10 mouse cellular contexts compared by ENCODE assay signal in genomic region chr19:8980771-8981170, GRCm38 (mm10). TPM values are rescaled to one million over a fixed set of nuclear protein-coding genes. Genes with fewer than 3 reads are reported as not detected.
DNase-seq lines count a peak whose midpoint lies in the region; ATAC-seq and TF ChIP-seq lines count a peak whose summit lies in the region.
"Had no signal": no experiment of that assay in that cellular context is flagged by ENCODE, and none has a peak within 500 bp of the region (broad histone marks: within the 10 kb centered on the region; RNA-seq: fewer than 3 reads in every experiment).

No protein-coding gene starts in this region.

- ATAC-seq in embryonic facial prominence, embryonic 12.5 days (ENCODE audit: insufficient number of reproducible peaks, insufficient read depth, low FRiP score, low TSS enrichment) = no peak
- no peak for ATAC-seq in limb, embryonic 15.5 days (ENCODE audit: insufficient number of reproducible peaks, low FRiP score, low TSS enrichment, low read depth)
- no peak for ATAC-seq in stomach, embryonic 16.5 days (ENCODE audit: insufficient read depth, low FRiP score)

- no peak overlapping the region for H3K9ac ChIP-seq in embryonic facial prominence, embryonic 12.5 days
- no peak overlapping the region for H3K9ac ChIP-seq in limb, embryonic 15.5 days
- H3K9ac ChIP-seq in stomach, embryonic 16.5 days (ENCODE audit: low read length) = no peak overlapping the region
- H3K9ac ChIP-seq: liver, embryonic 14.5 days had no signal

- H3K36me3 ChIP-seq in embryonic facial prominence, embryonic 12.5 days = peaks cover 44% of the 10 kb centered on the region
- H3K36me3 ChIP-seq in embryonic facial prominence, embryonic 10.5 days (replicated peaks) = peaks cover 61% of the 10 kb centered on the region
- H3K36me3 ChIP-seq in spleen, adult 2 months (ENCODE audit: control insufficient read depth, insufficient read depth, low read length) = peaks cover 15% of the 10 kb centered on the region
- peaks cover 50% of the 10 kb centered on the region for H3K36me3 ChIP-seq in limb, embryonic 15.5 days
- peaks cover 25% of the 10 kb centered on the region for H3K36me3 ChIP-seq in stomach, embryonic 16.5 days (ENCODE audit: control insufficient read depth, insufficient read depth, low read length)

- intact Hi-C loops in left cerebral cortex, postnatal 14 days (cut with DNase I) = no loop called here

- TF ChIP-seq POLR2A in spleen, adult 2 months (IDR thresholded peaks at IDR 0.05; ENCODE audit: low read depth, low read length) = no peak

- no peaks in the 10 kb centered on the region for H3K27me3 ChIP-seq in embryonic facial prominence, embryonic 12.5 days
- H3K27me3 ChIP-seq in embryonic facial prominence, embryonic 10.5 days (replicated peaks; ENCODE audit: low read depth, poor library complexity, severe bottlenecking) = no peaks in the 10 kb centered on the region
- no peaks in the 10 kb centered on the region for H3K27me3 ChIP-seq in spleen, adult 2 months (ENCODE audit: control insufficient read depth, insufficient read depth, low read length)
- H3K27me3 ChIP-seq in limb, embryonic 15.5 days = no peaks in the 10 kb centered on the region
- H3K27me3 ChIP-seq in stomach, embryonic 16.5 days (ENCODE audit: control insufficient read depth, insufficient read depth, low read length) = no peaks in the 10 kb centered on the region

- peaks cover 34% of the 10 kb centered on the region for H3K4me1 ChIP-seq in embryonic facial prominence, embryonic 12.5 days
- H3K4me1 ChIP-seq in embryonic facial prominence, embryonic 10.5 days = peaks cover 33% of the 10 kb centered on the region
- peaks cover 44% of the 10 kb centered on the region; the same call in 1 of the 2 replicates for H3K4me1 ChIP-seq in spleen, adult 2 months (ENCODE audit: control insufficient read depth, insufficient read depth, insufficient read length)
- peaks cover 54% of the 10 kb centered on the region for H3K4me1 ChIP-seq in limb, embryonic 15.5 days
- peaks cover 52% of the 10 kb centered on the region for H3K4me1 ChIP-seq in stomach, embryonic 16.5 days (ENCODE audit: control insufficient read depth, insufficient read depth, low read length)

- H3K9me3 ChIP-seq in embryonic facial prominence, embryonic 12.5 days = no peaks in the 10 kb centered on the region
- no peaks in the 10 kb centered on the region for H3K9me3 ChIP-seq in embryonic facial prominence, embryonic 10.5 days
- no peaks in the 10 kb centered on the region for H3K9me3 ChIP-seq in limb, embryonic 15.5 days
- H3K9me3 ChIP-seq in stomach, embryonic 16.5 days (replicated peaks; ENCODE audit: control insufficient read depth, low read length) = no peaks in the 10 kb centered on the region

- DNase-seq in embryonic facial prominence, embryonic 10.5 days (ENCODE audit: low spot score) = no peak
- peak in 1 of 2 experiments; percentile 63 for DNase-seq in spleen, adult 2 months (ENCODE audit: low read depth in 1 of 2, low spot score in 2 of 2)
- no peak for DNase-seq in spleen, adult 12 weeks (ENCODE audit: low spot score)
- no peak for DNase-seq in kidney, postnatal 36 days
- no peak for DNase-seq in left cerebral cortex, postnatal 14 days (ENCODE audit: low spot score in 2 of 2)
- DNase-seq: cerebellum, postnatal 14 days had no signal

- TF ChIP-seq CTCF in spleen, adult 2 months (IDR thresholded peaks at IDR 0.05; ENCODE audit: extremely low read depth, insufficient read depth, insufficient read length, insufficient replicate concordance) = no peak

- H3K27ac ChIP-seq in embryonic facial prominence, embryonic 12.5 days = 0 out of 2 replicates have a peak overlapping the region, but pooled peaks have one; percentile 41
- no peak overlapping the region for H3K27ac ChIP-seq in embryonic facial prominence, embryonic 10.5 days (replicated peaks)
- H3K27ac ChIP-seq in spleen, adult 2 months (ENCODE audit: insufficient read depth, low read length) = peak overlapping the region; percentile 51
- H3K27ac ChIP-seq in limb, embryonic 15.5 days = peak overlapping the region; percentile 71
- peak overlapping the region; percentile 74 for H3K27ac ChIP-seq in stomach, embryonic 16.5 days (ENCODE audit: low read length)
- H3K27ac ChIP-seq: liver, embryonic 14.5 days had no signal

- WGBS in embryonic facial prominence, embryonic 12.5 days = 40% methylated on average over 5 of the region's 5 CpGs
- WGBS in embryonic facial prominence, embryonic 10.5 days = 53% methylated on average over 5 of the region's 5 CpGs
- WGBS in spleen, adult 2 months = 20% methylated on average over 5 of the region's 5 CpGs
- 40% methylated on average over 5 of the region's 5 CpGs for WGBS in limb, embryonic 15.5 days
- WGBS in stomach, embryonic 16.5 days = 48% methylated on average over 5 of the region's 5 CpGs

- no peak overlapping the region for H3K4me3 ChIP-seq in embryonic facial prominence, embryonic 12.5 days
- no peak overlapping the region for H3K4me3 ChIP-seq in embryonic facial prominence, embryonic 10.5 days
- H3K4me3 ChIP-seq in spleen, adult 2 months (ENCODE audit: extremely low read depth, insufficient read depth, insufficient read length) = no peak overlapping the region
- H3K4me3 ChIP-seq in limb, embryonic 15.5 days = no peak overlapping the region
- no peak overlapping the region for H3K4me3 ChIP-seq in stomach, embryonic 16.5 days (replicated peaks; ENCODE audit: low read length)

- no peak overlapping the region for H3K4me2 ChIP-seq in embryonic facial prominence, embryonic 12.5 days (replicated peaks)
- no peak overlapping the region for H3K4me2 ChIP-seq in limb, embryonic 15.5 days
- no peak overlapping the region for H3K4me2 ChIP-seq in stomach, embryonic 16.5 days (ENCODE audit: low read depth, low read length)

RNA-seq across cellular contexts. Expression of gene Ahnak, which starts 8.3 kb away (rescaled TPM):
- polyA plus RNA-seq in embryonic facial prominence, embryonic 12.5 days (2016; fragmentation: Nextera tagmentation; extraction: Ambion mirVana) = 24.4 and 27.7 TPM in 2 replicates
- 9.3 and 10.0 TPM in 2 replicates for polyA plus RNA-seq in embryonic facial prominence, embryonic 10.5 days (2016; fragmentation: Nextera tagmentation; extraction: Ambion mirVana)
- polyA plus RNA-seq in spleen, adult 2 months (2012; rRNA removed) = 6.9 and 8.0 TPM in 2 replicates
- 96.4 and 104 TPM in 2 replicates for polyA plus RNA-seq in limb, embryonic 15.5 days (2015; fragmentation: Nextera tagmentation; extraction: Ambion mirVana)
- polyA plus RNA-seq in stomach, embryonic 16.5 days (2015; fragmentation: Nextera tagmentation; extraction: Ambion mirVana) = 46.4 and 48.3 TPM in 2 replicates
- 10 to 100 TPM; 15.7 to 23.9 TPM for total RNA-seq in left cerebral cortex, postnatal 14 days (2021)

RNA-seq across cellular contexts. Expression of gene Eef1g, which starts 13.9 kb away (rescaled TPM):
- 471 and 477 TPM in 2 replicates for polyA plus RNA-seq in embryonic facial prominence, embryonic 12.5 days (2016; fragmentation: Nextera tagmentation; extraction: Ambion mirVana)
- polyA plus RNA-seq in embryonic facial prominence, embryonic 10.5 days (2016; fragmentation: Nextera tagmentation; extraction: Ambion mirVana) = 550 and 554 TPM in 2 replicates
- polyA plus RNA-seq in spleen, adult 2 months (2012; rRNA removed) = 206 and 242 TPM in 2 replicates
- polyA plus RNA-seq in limb, embryonic 15.5 days (2015; fragmentation: Nextera tagmentation; extraction: Ambion mirVana) = 467 and 482 TPM in 2 replicates
- 401 and 441 TPM in 2 replicates for polyA plus RNA-seq in stomach, embryonic 16.5 days (2015; fragmentation: Nextera tagmentation; extraction: Ambion mirVana)
- total RNA-seq in left cerebral cortex, postnatal 14 days (2021) = 100 to 1,000 TPM; 188 to 198 TPM

RNA-seq across cellular contexts. Expression of gene Tut1, which starts 27.1 kb away (rescaled TPM):
- polyA plus RNA-seq in embryonic facial prominence, embryonic 12.5 days (2016; fragmentation: Nextera tagmentation; extraction: Ambion mirVana) = 35.6 and 38.1 TPM in 2 replicates
- polyA plus RNA-seq in embryonic facial prominence, embryonic 10.5 days (2016; fragmentation: Nextera tagmentation; extraction: Ambion mirVana) = 45.2 and 47.8 TPM in 2 replicates
- 18.3 and 22.3 TPM in 2 replicates for polyA plus RNA-seq in spleen, adult 2 months (2012; rRNA removed)
- polyA plus RNA-seq in limb, embryonic 15.5 days (2015; fragmentation: Nextera tagmentation; extraction: Ambion mirVana) = 29.3 and 30.0 TPM in 2 replicates
- 30.0 and 34.9 TPM in 2 replicates for polyA plus RNA-seq in stomach, embryonic 16.5 days (2015; fragmentation: Nextera tagmentation; extraction: Ambion mirVana)
- 10 to 100 TPM; 16.7 to 16.8 TPM for total RNA-seq in left cerebral cortex, postnatal 14 days (2021)

RNA-seq across cellular contexts. Expression of gene Mta2, which starts 39.1 kb away (rescaled TPM):
- 202 and 211 TPM in 2 replicates for polyA plus RNA-seq in embryonic facial prominence, embryonic 12.5 days (2016; fragmentation: Nextera tagmentation; extraction: Ambion mirVana)
- polyA plus RNA-seq in embryonic facial prominence, embryonic 10.5 days (2016; fragmentation: Nextera tagmentation; extraction: Ambion mirVana) = 212 and 216 TPM in 2 replicates
- polyA plus RNA-seq in spleen, adult 2 months (2012; rRNA removed) = 35.0 and 37.7 TPM in 2 replicates
- polyA plus RNA-seq in limb, embryonic 15.5 days (2015; fragmentation: Nextera tagmentation; extraction: Ambion mirVana) = 155 and 160 TPM in 2 replicates
- polyA plus RNA-seq in stomach, embryonic 16.5 days (2015; fragmentation: Nextera tagmentation; extraction: Ambion mirVana) = 142 and 149 TPM in 2 replicates
- 10 to 100 TPM; 48.6 to 50.3 TPM for total RNA-seq in left cerebral cortex, postnatal 14 days (2021)

RNA-seq across cellular contexts. Expression of gene Eml3, which starts 51.4 kb away (rescaled TPM):
- 29.0 and 29.7 TPM in 2 replicates for polyA plus RNA-seq in embryonic facial prominence, embryonic 12.5 days (2016; fragmentation: Nextera tagmentation; extraction: Ambion mirVana)
- 28.9 and 30.1 TPM in 2 replicates for polyA plus RNA-seq in embryonic facial prominence, embryonic 10.5 days (2016; fragmentation: Nextera tagmentation; extraction: Ambion mirVana)
- 72.3 and 77.7 TPM in 2 replicates for polyA plus RNA-seq in spleen, adult 2 months (2012; rRNA removed)
- 41.8 and 42.7 TPM in 2 replicates for polyA plus RNA-seq in limb, embryonic 15.5 days (2015; fragmentation: Nextera tagmentation; extraction: Ambion mirVana)
- 28.5 and 30.5 TPM in 2 replicates for polyA plus RNA-seq in stomach, embryonic 16.5 days (2015; fragmentation: Nextera tagmentation; extraction: Ambion mirVana)
- total RNA-seq in left cerebral cortex, postnatal 14 days (2021) = 1 to 10 TPM; 7.4 to 9.0 TPM
